Mouse (Mus musculus): ENCODE measurements around the gene Ddx10. TPM values are rescaled to one million over a fixed set of nuclear protein-coding genes. Genes with fewer than 3 reads are reported as not detected.

Gene Ddx10
- polyA plus RNA-seq, 2 experiments, result 14.3 to 26.9 TPM

DNA sequence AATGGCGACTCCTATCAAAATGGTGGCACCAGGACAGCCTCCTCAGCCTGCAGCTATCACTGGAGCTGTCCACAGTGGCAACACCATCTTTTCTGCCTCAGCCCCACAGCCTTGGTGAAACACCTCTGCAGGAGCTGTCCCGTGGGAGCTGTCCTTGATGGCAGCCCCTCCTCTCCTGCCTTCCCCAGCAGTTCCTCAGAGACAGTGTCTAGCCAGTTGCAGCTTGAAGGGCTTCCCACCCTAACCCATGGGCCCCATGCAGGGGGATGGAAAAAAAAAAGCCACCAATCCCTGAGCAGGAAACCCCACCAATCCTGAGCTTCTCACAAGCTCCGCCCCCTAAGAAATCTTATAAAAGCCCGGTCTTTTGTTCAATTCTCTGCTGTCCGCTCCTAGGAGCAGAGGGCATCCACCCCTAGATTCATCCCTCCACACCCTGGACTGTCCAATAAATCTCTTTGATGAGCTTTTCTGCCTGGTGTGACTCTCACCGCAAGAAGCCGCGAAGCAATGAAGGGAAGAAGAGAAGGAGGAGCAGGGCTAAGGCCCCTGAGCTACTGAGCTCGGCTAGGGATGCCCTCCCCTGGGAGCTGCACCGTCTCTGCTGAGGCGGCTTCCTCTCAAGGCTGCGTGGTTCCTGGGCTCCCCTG lies 176.9 kb downstream of the Ddx10 start:
- Histone ChIP-seq H3K4me1 (ENCODE audit: control insufficient read depth, insufficient read depth, low read length) (peaks cover 6% of the 10 kb centered on the region; the same call in 1 of the 2 replicates), H3K4me2 (replicated peaks; ENCODE audit: low read depth, low read length, severe bottlenecking) (no peak overlapping the region), H3K4me3 (replicated peaks; ENCODE audit: low read length) (no peak overlapping the region), H3K27me3 (ENCODE audit: control insufficient read depth, insufficient read depth, low read length) (no peaks in the 10 kb centered on the region), H3K27ac (replicated peaks; ENCODE audit: low read depth, low read length) (0 out of 2 replicates have a peak overlapping the region, but pooled peaks have one; percentile 56), H3K9ac (ENCODE audit: low read depth, low read length, severe bottlenecking) (no peak overlapping the region), H3K36me3 (ENCODE audit: control insufficient read depth, insufficient read depth, low read length) (no peaks in the 10 kb centered on the region), H3K9me3 (ENCODE audit: control insufficient read depth, low read length) (no peaks in the 10 kb centered on the region)
- 80% methylated on average over 12 of the region's 12 CpGs for WGBS
- no peak for ATAC-seq (ENCODE audit: low FRiP score, low read depth)
- TF ChIP-seq POLR2A (IDR thresholded peaks at IDR 0.05; ENCODE audit: borderline replicate concordance, extremely low read depth, insufficient read depth, insufficient read length), result no peak
- no peak for DNase-seq (ENCODE audit: low spot score)

DNA sequence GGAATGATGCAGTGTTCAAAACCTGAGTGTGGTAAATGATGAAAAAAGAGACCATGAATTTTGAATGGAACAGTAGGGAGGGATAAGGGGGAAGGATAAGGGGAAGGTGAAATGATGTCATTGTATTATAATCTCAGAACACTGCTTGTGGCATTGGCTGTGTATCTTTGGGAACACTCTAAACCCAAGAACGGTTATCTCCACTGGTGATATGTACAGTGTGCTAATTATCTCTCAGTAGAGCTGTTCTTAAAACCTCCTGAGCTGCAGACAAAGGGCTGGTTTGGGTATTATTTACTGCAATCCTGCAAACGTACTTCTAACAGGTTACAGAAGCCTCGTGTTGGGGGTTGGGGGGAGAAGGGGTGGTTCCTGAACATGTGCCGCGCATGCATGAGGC lies 179.7 kb downstream of the Ddx10 start:
- Histone ChIP-seq H3K27ac (replicated peaks; ENCODE audit: low read depth, low read length) (no peak overlapping the region), H3K4me3 (replicated peaks; ENCODE audit: low read length) (no peak overlapping the region), H3K4me1 (ENCODE audit: control insufficient read depth, insufficient read depth, low read length) (peaks cover 6% of the 10 kb centered on the region; the same call in 1 of the 2 replicates), H3K4me2 (replicated peaks; ENCODE audit: low read depth, low read length, severe bottlenecking) (no peak overlapping the region), H3K9me3 (ENCODE audit: control insufficient read depth, low read length) (no peaks in the 10 kb centered on the region), H3K9ac (ENCODE audit: low read depth, low read length, severe bottlenecking) (no peak overlapping the region), H3K36me3 (ENCODE audit: control insufficient read depth, insufficient read depth, low read length) (no peaks in the 10 kb centered on the region), H3K27me3 (ENCODE audit: control insufficient read depth, insufficient read depth, low read length) (no peaks in the 10 kb centered on the region)
- no peak for TF ChIP-seq POLR2A (IDR thresholded peaks at IDR 0.05; ENCODE audit: borderline replicate concordance, extremely low read depth, insufficient read depth, insufficient read length)
- DNase-seq (ENCODE audit: low spot score), result no peak
- WGBS, result 83% methylated on average over 5 of the region's 5 CpGs
- ATAC-seq (ENCODE audit: low FRiP score, low read depth), result no peak

- ATAC-seq (ENCODE audit: low FRiP score, low read depth), result peak; percentile 51; the same call in 1 of the 2 replicates
- Histone ChIP-seq H3K4me1 (ENCODE audit: control insufficient read depth, insufficient read depth, low read length) (peaks cover 3% of the 10 kb centered on the region; the same call in 1 of the 2 replicates), H3K4me3 (replicated peaks; ENCODE audit: low read length) (no peak overlapping the region), H3K4me2 (replicated peaks; ENCODE audit: low read depth, low read length, severe bottlenecking) (no peak overlapping the region), H3K27me3 (ENCODE audit: control insufficient read depth, insufficient read depth, low read length) (no peaks in the 10 kb centered on the region), H3K9me3 (ENCODE audit: control insufficient read depth, low read length) (no peaks in the 10 kb centered on the region), H3K36me3 (ENCODE audit: control insufficient read depth, insufficient read depth, low read length) (no peaks in the 10 kb centered on the region), H3K9ac (ENCODE audit: low read depth, low read length, severe bottlenecking) (no peak overlapping the region), H3K27ac (replicated peaks; ENCODE audit: low read depth, low read length) (peak overlapping the region; percentile 56; the same call in 1 of the 2 replicates)
- WGBS, result 39% methylated on average over 4 of the region's 4 CpGs
- no peak for TF ChIP-seq POLR2A (IDR thresholded peaks at IDR 0.05; ENCODE audit: borderline replicate concordance, extremely low read depth, insufficient read depth, insufficient read length)
- DNase-seq (ENCODE audit: low spot score), result peak; percentile 58
These were observed 181.4 kb downstream of the Ddx10 start for GRCm38 (mm10) chr9:53066428-53066827.

- H3K27ac ChIP-seq (replicated peaks; ENCODE audit: low read depth, low read length), result 0 out of 2 replicates have a peak overlapping the region, but pooled peaks have one; percentile 19
- 74% methylated on average over 2 of the region's 2 CpGs for WGBS
- H3K9ac ChIP-seq (ENCODE audit: low read depth, low read length, severe bottlenecking), result no peak overlapping the region
- no peak overlapping the region for H3K4me2 ChIP-seq (replicated peaks; ENCODE audit: low read depth, low read length, severe bottlenecking)
- no peaks in the 10 kb centered on the region for H3K9me3 ChIP-seq (ENCODE audit: control insufficient read depth, low read length)
- H3K4me1 ChIP-seq (ENCODE audit: control insufficient read depth, insufficient read depth, low read length), result no peaks in the 10 kb centered on the region; the same call in 1 of the 2 replicates
- TF ChIP-seq POLR2A (IDR thresholded peaks at IDR 0.05; ENCODE audit: borderline replicate concordance, extremely low read depth, insufficient read depth, insufficient read length), result no peak
- H3K4me3 ChIP-seq (replicated peaks; ENCODE audit: low read length), result no peak overlapping the region
- H3K36me3 ChIP-seq (ENCODE audit: control insufficient read depth, insufficient read depth, low read length), result no peaks in the 10 kb centered on the region
- H3K27me3 ChIP-seq (ENCODE audit: control insufficient read depth, insufficient read depth, low read length), result no peaks in the 10 kb centered on the region
- ATAC-seq (ENCODE audit: low FRiP score, low read depth) (no peak), DNase-seq (ENCODE audit: low spot score) (no peak)
These were observed 182.8 kb downstream of the Ddx10 start for GRCm38 (mm10) chr9:53065028-53065427.

DNA sequence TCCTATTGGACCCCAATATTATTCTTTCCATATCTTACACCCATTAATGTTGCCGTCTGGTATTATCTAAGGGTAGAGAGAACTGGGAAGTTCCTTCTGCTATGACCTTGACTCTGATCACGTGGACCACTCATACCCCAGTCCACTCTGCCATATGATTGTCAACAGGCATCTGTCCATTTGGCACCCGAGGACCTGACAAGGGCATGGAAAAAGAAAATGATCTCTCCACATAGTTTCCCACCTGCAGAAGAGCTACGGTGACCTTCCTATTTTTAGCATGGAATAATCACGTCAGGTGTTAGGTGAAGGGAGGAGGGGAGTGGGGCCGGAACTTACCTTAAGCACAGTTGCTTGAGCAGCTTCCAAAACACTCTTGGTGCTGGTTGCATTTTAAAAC lies 183.3 kb downstream of the Ddx10 start:
- Histone ChIP-seq H3K4me1 (ENCODE audit: control insufficient read depth, insufficient read depth, low read length) (no peaks in the 10 kb centered on the region; the same call in 1 of the 2 replicates), H3K9me3 (ENCODE audit: control insufficient read depth, low read length) (no peaks in the 10 kb centered on the region), H3K9ac (ENCODE audit: low read depth, low read length, severe bottlenecking) (no peak overlapping the region), H3K36me3 (ENCODE audit: control insufficient read depth, insufficient read depth, low read length) (no peaks in the 10 kb centered on the region), H3K4me2 (replicated peaks; ENCODE audit: low read depth, low read length, severe bottlenecking) (no peak overlapping the region), H3K27me3 (ENCODE audit: control insufficient read depth, insufficient read depth, low read length) (no peaks in the 10 kb centered on the region), H3K4me3 (replicated peaks; ENCODE audit: low read length) (no peak overlapping the region), H3K27ac (replicated peaks; ENCODE audit: low read depth, low read length) (no peak overlapping the region)
- 73% methylated on average over 6 of the region's 6 CpGs for WGBS
- ATAC-seq (ENCODE audit: low FRiP score, low read depth) (no peak), DNase-seq (ENCODE audit: low spot score) (no peak)
- TF ChIP-seq POLR2A (IDR thresholded peaks at IDR 0.05; ENCODE audit: borderline replicate concordance, extremely low read depth, insufficient read depth, insufficient read length), result no peak

Data from limb, embryonic 14.5 days (tissue).